Mouse (Mus musculus): ENCODE results near the gene Sesn1. TPM values are rescaled to one million over a fixed set of nuclear protein-coding genes. Genes with fewer than 3 reads are reported as not detected.

Sesn1 gene
- total RNA-seq, 2 experiments from 2014 or later = 37.1 to 38.6 TPM

Other genes with a start within 250 kb of the Sesn1 start
- gene Ccdc162, start 93.3 kb upstream of the Sesn1 start, total RNA-seq (2021) = 1 to 10 TPM; 2.3 to 3.7 TPM
- gene Cep57l1, start 64 bp upstream of the Sesn1 start, total RNA-seq (2021) = 1 to 10 TPM; 6.1 to 6.6 TPM
- 1 to 10 TPM; 8.6 to 9.1 TPM for gene Armc2, start 208.5 kb downstream of the Sesn1 start, total RNA-seq (2021)

Measured in layer of hippocampus, postnatal 14 days (tissue).